Mouse (Mus musculus) neural tube, embryonic 13.5 days (tissue): ENCODE results near the gene Kcnc2. TPM values are rescaled to one million over a fixed set of nuclear protein-coding genes. Genes with fewer than 3 reads are reported as not detected.

Experiments used
- ATAC-seq: fragments of 200-750 bp; cut with Nextera tagmentation; 2 replicates; pipeline ENCODE4 v1.8.0; 2017; ENCODE audit warnings: low read depth, mild to moderate bottlenecking, moderate TSS enrichment, moderate library complexity
- H3K27ac ChIP-seq: fragments of 300-500 bp; sonication (generic); replicated peaks from 2 replicates; pipeline ENCODE4 v1.5.1; 2015; ENCODE audit warnings: moderate library complexity, mild to moderate bottlenecking, inconsistent platforms
- H3K27me3 ChIP-seq: fragments of 300-500 bp; sonication (generic); 2 replicates; pipeline ENCODE4 v1.6.1; 2015; ENCODE audit warnings: mild to moderate bottlenecking, inconsistent platforms
- H3K36me3 ChIP-seq: fragments of 300-500 bp; sonication (generic); 2 replicates; pipeline ENCODE4 v1.6.1; 2015; ENCODE audit warnings: mild to moderate bottlenecking, inconsistent platforms
- H3K4me1 ChIP-seq: fragments of 300-500 bp; sonication (generic); replicated peaks from 2 replicates; pipeline ENCODE4 v1.6.1; 2015; ENCODE audit warnings: inconsistent platforms
- H3K4me2 ChIP-seq: fragments of 300-500 bp; sonication (generic); 2 replicates; pipeline ENCODE4 v1.6.1; 2015; ENCODE audit warnings: inconsistent platforms, mild to moderate bottlenecking, moderate library complexity
- H3K4me3 ChIP-seq: fragments of 300-500 bp; sonication (generic); 2 replicates; pipeline ENCODE4 v1.5.1; 2015; ENCODE audit warnings: mild to moderate bottlenecking, inconsistent platforms
- H3K9ac ChIP-seq: fragments of 300-500 bp; sonication (generic); 2 replicates; pipeline ENCODE4 v1.6.1; 2015; ENCODE audit warnings: moderate library complexity, mild to moderate bottlenecking, inconsistent platforms
- H3K9me3 ChIP-seq: fragments of 300-500 bp; sonication (generic); 2 replicates; pipeline ENCODE4 v1.6.1; 2016; ENCODE audit warnings: inconsistent platforms
- WGBS: fragments of 180-500 bp; shearing (Covaris S2); methylation state at CpG from one replicate; pipeline ENCODE4 v1.1.7; 2015; 5-methylcytosine and 5-hydroxymethylcytosine counted together
- polyA plus RNA-seq: library from polyadenylated mRNA; unstranded; fragments of >200 nt; fragmentation: Nextera tagmentation; extraction: Ambion mirVana; gene quantifications from 2 replicates; pipeline ENCODE4 v1.2.1, GENCODE M21; 2015

Kcnc2 gene
- polyA plus RNA-seq, 1 experiment from 2014 or later: 6.4 TPM

- 85% methylated on average over 3 of the region's 3 CpGs for WGBS
These were observed 7.1 kb downstream of the Kcnc2 start for GRCm38 (mm10) chr10:112277996-112278395.

GRCm38 (mm10) chr10:112315136-112315535 is 44.2 kb downstream of the Kcnc2 start:
- 0 out of 2 replicates have a peak overlapping the region, but pooled peaks have one; percentile 23 for H3K27ac ChIP-seq
- 0 out of 2 replicates have a peak, but pooled peaks have one; percentile 56 for ATAC-seq
- no peaks in the 10 kb centered on the region for H3K9me3 ChIP-seq
- no peaks in the 10 kb centered on the region for H3K27me3 ChIP-seq
- H3K4me3 ChIP-seq: peak overlapping the region; percentile 24
- 19% methylated on average over 11 of the region's 11 CpGs for WGBS
- H3K36me3 ChIP-seq: no peaks in the 10 kb centered on the region
- 0 out of 2 replicates have a peak overlapping the region, but pooled peaks have one; percentile 2 for H3K9ac ChIP-seq
- peak overlapping the region; percentile 47 for H3K4me2 ChIP-seq
- H3K4me1 ChIP-seq: peaks cover 6% of the 10 kb centered on the region

More at GRCm38 (mm10) chr10:112277996-112278395, 7.1 kb downstream of the Kcnc2 start:
- no peaks in the 10 kb centered on the region for H3K4me1 ChIP-seq
- H3K9me3 ChIP-seq: no peaks in the 10 kb centered on the region
- no peak overlapping the region for H3K9ac ChIP-seq
- H3K4me2 ChIP-seq: no peak overlapping the region
- ATAC-seq: no peak
- H3K36me3 ChIP-seq: no peaks in the 10 kb centered on the region
- H3K4me3 ChIP-seq: no peak overlapping the region
- H3K27me3 ChIP-seq: peaks cover 5% of the 10 kb centered on the region
- no peak overlapping the region for H3K27ac ChIP-seq

GRCm38 (mm10) chr10:112317783-112318182 is 46.9 kb downstream of the Kcnc2 start:
- 60% methylated on average over 1 of the region's 1 CpGs for WGBS
- no peak overlapping the region for H3K9ac ChIP-seq
- no peak overlapping the region for H3K27ac ChIP-seq
- no peaks in the 10 kb centered on the region for H3K9me3 ChIP-seq
- no peaks in the 10 kb centered on the region for H3K27me3 ChIP-seq
- no peak overlapping the region for H3K4me3 ChIP-seq
- H3K4me1 ChIP-seq: peaks cover 6% of the 10 kb centered on the region
- H3K36me3 ChIP-seq: no peaks in the 10 kb centered on the region
- ATAC-seq: no peak
- no peak overlapping the region for H3K4me2 ChIP-seq

- Histone ChIP-seq H3K4me3 (no peak overlapping the region), H3K4me2 (no peak overlapping the region), H3K9me3 (no peaks in the 10 kb centered on the region), H3K4me1 (peaks cover 4% of the 10 kb centered on the region), H3K27ac (0 out of 2 replicates have a peak overlapping the region, but pooled peaks have one; percentile 38), H3K27me3 (no peaks in the 10 kb centered on the region), H3K36me3 (no peaks in the 10 kb centered on the region), H3K9ac (no peak overlapping the region)
- WGBS: 26% methylated on average over 3 of the region's 3 CpGs
- ATAC-seq: peak; percentile 61
These were observed 86.9 kb downstream of the Kcnc2 start for GRCm38 (mm10) chr10:112357669-112358362.

GRCm38 (mm10) chr10:112358363-112358704 is 87.4 kb downstream of the Kcnc2 start:
- H3K27ac ChIP-seq: 0 out of 2 replicates have a peak overlapping the region, but pooled peaks have one; percentile 28
- peaks cover 4% of the 10 kb centered on the region for H3K4me1 ChIP-seq
- no peaks in the 10 kb centered on the region for H3K36me3 ChIP-seq
- WGBS: 35% methylated on average over 8 of the region's 8 CpGs
- no peak overlapping the region for H3K4me2 ChIP-seq
- H3K9ac ChIP-seq: no peak overlapping the region
- ATAC-seq: peak; percentile 73; the same call in 1 of the 2 replicates
- no peak overlapping the region for H3K4me3 ChIP-seq
- no peaks in the 10 kb centered on the region for H3K27me3 ChIP-seq
- no peaks in the 10 kb centered on the region for H3K9me3 ChIP-seq

- no peak overlapping the region for H3K27ac ChIP-seq
- peaks cover 4% of the 10 kb centered on the region for H3K4me1 ChIP-seq
- no peaks in the 10 kb centered on the region for H3K36me3 ChIP-seq
- no peak overlapping the region for H3K4me3 ChIP-seq
- H3K9me3 ChIP-seq: no peaks in the 10 kb centered on the region
- WGBS: 66% methylated on average over 5 of the region's 5 CpGs
- peak; percentile 44; the same call in 1 of the 2 replicates for ATAC-seq
- H3K27me3 ChIP-seq: no peaks in the 10 kb centered on the region
- H3K4me2 ChIP-seq: no peak overlapping the region
- no peak overlapping the region for H3K9ac ChIP-seq
These were observed 89.8 kb downstream of the Kcnc2 start for GRCm38 (mm10) chr10:112360704-112361103.

- Histone ChIP-seq H3K27ac (no peak overlapping the region), H3K27me3 (no peaks in the 10 kb centered on the region), H3K9me3 (no peaks in the 10 kb centered on the region), H3K4me3 (no peak overlapping the region), H3K4me1 (no peaks in the 10 kb centered on the region), H3K4me2 (no peak overlapping the region), H3K9ac (no peak overlapping the region), H3K36me3 (no peaks in the 10 kb centered on the region)
- 81% methylated on average over 3 of the region's 3 CpGs for WGBS
- ATAC-seq: no peak
These were observed 97.4 kb downstream of the Kcnc2 start for GRCm38 (mm10) chr10:112368369-112368768.

- Histone ChIP-seq H3K4me3 (no peak overlapping the region), H3K4me1 (no peaks in the 10 kb centered on the region), H3K27ac (no peak overlapping the region), H3K4me2 (no peak overlapping the region), H3K9ac (no peak overlapping the region), H3K36me3 (no peaks in the 10 kb centered on the region), H3K9me3 (no peaks in the 10 kb centered on the region), H3K27me3 (no peaks in the 10 kb centered on the region)
- WGBS: 68% methylated on average over 5 of the region's 5 CpGs
- ATAC-seq: no peak
These were observed 106.2 kb downstream of the Kcnc2 start for GRCm38 (mm10) chr10:112377163-112377562.

- H3K4me1 ChIP-seq: no peaks in the 10 kb centered on the region
- no peaks in the 10 kb centered on the region for H3K36me3 ChIP-seq
- no peaks in the 10 kb centered on the region for H3K9me3 ChIP-seq
- no peak overlapping the region for H3K27ac ChIP-seq
- no peak overlapping the region for H3K4me2 ChIP-seq
- H3K4me3 ChIP-seq: no peak overlapping the region
- H3K9ac ChIP-seq: no peak overlapping the region
- no peak for ATAC-seq
- WGBS: 75% methylated on average over 6 of the region's 6 CpGs
- no peaks in the 10 kb centered on the region for H3K27me3 ChIP-seq
These were observed 107.5 kb downstream of the Kcnc2 start for GRCm38 (mm10) chr10:112378465-112378864.

- no peak overlapping the region for H3K4me2 ChIP-seq
- no peak overlapping the region for H3K4me3 ChIP-seq
- H3K36me3 ChIP-seq: no peaks in the 10 kb centered on the region
- H3K9me3 ChIP-seq: no peaks in the 10 kb centered on the region
- ATAC-seq: no peak
- no peaks in the 10 kb centered on the region for H3K27me3 ChIP-seq
- no peaks in the 10 kb centered on the region for H3K4me1 ChIP-seq
- 83% methylated on average over 6 of the region's 6 CpGs for WGBS
- H3K27ac ChIP-seq: no peak overlapping the region
- H3K9ac ChIP-seq: no peak overlapping the region
These were observed 109.7 kb downstream of the Kcnc2 start for GRCm38 (mm10) chr10:112380590-112380989.

GRCm38 (mm10) chr10:112394399-112394970 is 123.6 kb downstream of the Kcnc2 start:
- no peak overlapping the region for H3K9ac ChIP-seq
- H3K27ac ChIP-seq: peak overlapping the region; percentile 42; the same call in 1 of the 2 replicates
- 0 out of 2 replicates have a peak overlapping the region, but pooled peaks have one; percentile 2 for H3K4me2 ChIP-seq
- peaks cover 12% of the 10 kb centered on the region; the same call in 1 of the 2 replicates for H3K4me1 ChIP-seq
- H3K36me3 ChIP-seq: no peaks in the 10 kb centered on the region
- no peak overlapping the region for H3K4me3 ChIP-seq
- no peaks in the 10 kb centered on the region for H3K9me3 ChIP-seq
- H3K27me3 ChIP-seq: no peaks in the 10 kb centered on the region
- ATAC-seq: peak; percentile 76; the same call in 1 of the 2 replicates
- 32% methylated on average over 8 of the region's 8 CpGs for WGBS

GRCm38 (mm10) chr10:112397194-112397593 is 126.3 kb downstream of the Kcnc2 start:
- H3K27me3 ChIP-seq: no peaks in the 10 kb centered on the region
- WGBS: 53% methylated on average over 2 of the region's 2 CpGs
- H3K9ac ChIP-seq: no peak overlapping the region
- H3K4me1 ChIP-seq: peaks cover 27% of the 10 kb centered on the region
- H3K9me3 ChIP-seq: no peaks in the 10 kb centered on the region
- H3K4me2 ChIP-seq: no peak overlapping the region
- H3K36me3 ChIP-seq: no peaks in the 10 kb centered on the region
- no peak overlapping the region for H3K27ac ChIP-seq
- no peak for ATAC-seq
- H3K4me3 ChIP-seq: no peak overlapping the region
